Mouse (Mus musculus) lung, embryonic 16.5 days (tissue): ENCODE results near the gene AU040320. TPM values are rescaled to one million over a fixed set of nuclear protein-coding genes. Genes with fewer than 3 reads are reported as not detected.

Source experiments
- ATAC-seq: fragments of 200-750 bp; cut with Nextera tagmentation; 2 replicates; pipeline ENCODE4 v1.8.0; 2017; ENCODE audit warnings: low read depth, mild to moderate bottlenecking, moderate library complexity
- H3K27ac ChIP-seq: fragments of 300-500 bp; sonication (generic); 2 replicates; pipeline ENCODE4 v1.5.1; 2014; ENCODE audit warnings: mild to moderate bottlenecking, control low read depth, low read length
- H3K27me3 ChIP-seq: fragments of 300-500 bp; sonication (generic); 2 replicates; pipeline ENCODE4 v1.6.1; 2014; ENCODE audit warnings: low read depth, low read length, mixed read lengths; ENCODE audit not compliant: control insufficient read depth, insufficient read depth
- H3K36me3 ChIP-seq: fragments of 300-500 bp; sonication (generic); 2 replicates; pipeline ENCODE4 v1.6.1; 2014; ENCODE audit warnings: low read length; ENCODE audit not compliant: control insufficient read depth, insufficient read depth
- H3K4me1 ChIP-seq: fragments of 300-500 bp; sonication (generic); replicated peaks from 2 replicates; pipeline ENCODE4 v1.6.1; 2014; ENCODE audit warnings: low read length, mixed read lengths; ENCODE audit not compliant: control insufficient read depth, insufficient read depth
- H3K4me2 ChIP-seq: fragments of 300-500 bp; sonication (generic); 2 replicates; pipeline ENCODE4 v1.6.1; 2014; ENCODE audit warnings: low read depth, low read length, control low read depth
- H3K4me3 ChIP-seq: fragments of 300-500 bp; sonication (generic); 2 replicates; pipeline ENCODE4 v1.5.1; 2014; ENCODE audit warnings: mild to moderate bottlenecking, low read length, control low read depth
- H3K9ac ChIP-seq: fragments of 300-500 bp; sonication (generic); 2 replicates; pipeline ENCODE4 v1.6.1; 2014; ENCODE audit warnings: low read length, control low read depth
- H3K9me3 ChIP-seq: fragments of 300-500 bp; sonication (generic); 2 replicates; pipeline ENCODE4 v1.6.1; 2016; ENCODE audit warnings: low read length; ENCODE audit not compliant: control insufficient read depth
- WGBS: fragments of 180-500 bp; shearing (Covaris S2); extraction: QIAGEN DNeasy Blood & Tissue Kit; methylation state at CpG from one replicate; pipeline ENCODE4 v1.1.7; 2014; 5-methylcytosine and 5-hydroxymethylcytosine counted together
- polyA plus RNA-seq: library from polyadenylated mRNA; unstranded; fragments of >200 nt; fragmentation: Nextera tagmentation; extraction: Ambion mirVana; gene quantifications from 2 replicates; pipeline ENCODE4 v1.2.1, GENCODE M21; 2015

Gene AU040320
- polyA plus RNA-seq, 1 experiment from 2014 or later: 24.2 TPM

DNA sequence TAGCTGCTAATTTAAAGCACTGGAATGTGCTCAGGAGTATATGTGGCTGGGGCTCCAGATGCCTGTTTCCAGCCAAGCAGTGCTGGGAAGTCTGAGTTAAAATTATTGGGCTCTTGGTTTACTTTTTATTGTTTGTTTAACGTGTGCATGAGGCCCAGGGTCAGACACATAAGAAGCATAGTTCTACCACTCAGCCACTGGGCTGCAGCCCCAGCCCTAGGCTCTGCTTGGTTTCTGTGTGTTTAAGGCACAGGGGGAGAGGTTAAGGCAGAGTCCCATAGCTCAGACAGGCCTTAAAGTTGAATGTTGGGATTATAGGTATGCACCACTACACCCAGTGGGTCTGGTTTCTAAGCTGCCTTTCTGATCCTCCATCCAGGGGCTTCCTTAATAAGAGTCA lies 21.8 kb downstream of the AU040320 start:
- no peaks in the 10 kb centered on the region for H3K27me3 ChIP-seq
- H3K9me3 ChIP-seq: no peaks in the 10 kb centered on the region
- ATAC-seq: no peak; the same call in 1 of the 2 replicates
- H3K4me2 ChIP-seq: no peak overlapping the region
- H3K4me3 ChIP-seq: no peak overlapping the region
- H3K4me1 ChIP-seq: 0 out of 2 replicates have a peak, but pooled peaks cover 2% of the 10 kb centered on the region
- H3K27ac ChIP-seq: no peak overlapping the region
- WGBS: 25% methylated on average over 1 of the region's 1 CpGs
- no peak overlapping the region for H3K9ac ChIP-seq
- no peaks in the 10 kb centered on the region for H3K36me3 ChIP-seq

DNA sequence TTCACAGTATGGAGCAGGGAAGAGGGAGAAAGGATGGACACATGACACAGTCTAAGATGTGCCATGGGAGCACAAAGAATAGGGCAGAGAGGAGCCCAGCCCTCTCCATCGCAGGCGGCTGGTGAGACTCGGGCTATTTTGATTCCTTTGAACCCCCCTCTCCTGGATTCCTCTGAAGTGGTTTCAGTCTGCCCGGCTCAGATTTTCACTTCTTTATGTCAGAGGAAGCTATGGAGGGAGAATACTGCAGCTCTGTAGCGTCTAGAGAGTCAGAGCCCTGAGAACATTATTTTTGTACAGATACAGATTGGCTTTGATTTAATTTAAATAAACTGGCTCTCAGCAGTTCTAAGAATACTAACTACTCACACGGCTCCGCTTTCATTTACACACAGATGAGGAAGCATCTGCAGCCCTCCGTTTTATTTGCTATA lies 25.8 kb downstream of the AU040320 start:
- H3K9ac ChIP-seq: no peak overlapping the region

DNA sequence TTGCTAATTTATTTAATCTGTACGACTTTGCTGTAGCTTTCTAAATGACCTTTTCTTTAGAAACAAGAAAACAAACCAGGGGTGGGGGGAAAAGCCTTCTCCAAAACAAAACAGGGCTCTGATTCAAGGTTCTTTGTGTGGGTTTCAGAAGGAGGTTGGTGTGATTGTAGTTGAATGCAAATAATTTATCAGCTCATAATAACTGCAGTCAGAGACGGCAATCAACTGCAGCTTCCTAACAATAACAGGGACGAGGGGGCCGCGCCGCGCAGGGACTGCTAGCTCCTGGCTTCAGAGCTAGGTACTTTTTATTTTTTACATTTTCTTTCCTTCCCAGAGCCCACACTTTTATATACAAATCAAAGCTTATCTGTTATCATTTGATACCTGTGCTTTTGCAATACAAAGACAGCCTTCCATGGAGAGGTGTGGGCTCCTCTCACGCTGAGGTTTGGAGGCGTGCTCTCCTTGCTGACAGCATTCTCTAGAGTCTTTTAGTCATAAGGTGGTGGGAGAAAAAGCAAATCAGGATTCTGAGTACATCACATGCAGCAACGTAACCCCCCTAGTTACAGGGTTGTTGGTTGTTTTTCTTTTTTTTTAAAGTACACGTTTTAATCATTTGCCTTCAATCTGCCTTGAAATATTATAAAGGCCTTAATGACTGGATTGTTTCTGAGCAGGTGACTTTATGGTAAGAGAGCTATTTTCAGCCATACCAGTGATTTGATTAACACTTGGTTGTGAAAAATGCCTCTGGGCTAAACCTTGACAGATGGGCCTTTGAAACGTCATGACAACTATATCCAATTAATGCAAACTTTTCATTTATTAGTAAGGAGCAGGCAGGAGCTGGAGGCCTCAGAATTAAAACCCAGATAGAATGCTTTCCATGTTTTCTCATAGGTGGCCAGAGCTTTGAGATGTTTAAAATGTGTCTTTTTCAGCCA lies 26.8 kb downstream of the AU040320 start:
- ATAC-seq: no peak
- Histone ChIP-seq H3K4me3 (no peak overlapping the region), H3K9ac (no peak overlapping the region), H3K4me1 (0 out of 2 replicates have a peak, but pooled peaks cover 2% of the 10 kb centered on the region), H3K27ac (no peak overlapping the region), H3K4me2 (no peak overlapping the region), H3K9me3 (no peaks in the 10 kb centered on the region), H3K27me3 (no peaks in the 10 kb centered on the region), H3K36me3 (0 out of 2 replicates have a peak, but pooled peaks cover 3% of the 10 kb centered on the region)
- 71% methylated on average over 12 of the region's 12 CpGs for WGBS

More for the DNA sequence above, 25.8 kb downstream of the AU040320 start:
- H3K27ac ChIP-seq: no peak overlapping the region
- ATAC-seq: no peak
- H3K9me3 ChIP-seq: no peaks in the 10 kb centered on the region
- 0 out of 2 replicates have a peak, but pooled peaks cover 3% of the 10 kb centered on the region for H3K36me3 ChIP-seq
- no peaks in the 10 kb centered on the region for H3K27me3 ChIP-seq
- 39% methylated on average over 8 of the region's 8 CpGs for WGBS
- no peak overlapping the region for H3K4me2 ChIP-seq
- H3K4me3 ChIP-seq: no peak overlapping the region
- H3K4me1 ChIP-seq: 0 out of 2 replicates have a peak, but pooled peaks cover 2% of the 10 kb centered on the region

GRCm38 (mm10) chr4:126781871-126782270 lies 28.5 kb downstream of the AU040320 start:
- no peaks in the 10 kb centered on the region for H3K4me1 ChIP-seq
- no peak overlapping the region for H3K9ac ChIP-seq
- no peak overlapping the region for H3K4me3 ChIP-seq
- no peaks in the 10 kb centered on the region for H3K9me3 ChIP-seq
- WGBS: 89% methylated on average over 3 of the region's 3 CpGs
- H3K27ac ChIP-seq: no peak overlapping the region
- ATAC-seq: no peak
- H3K27me3 ChIP-seq: no peaks in the 10 kb centered on the region
- H3K4me2 ChIP-seq: no peak overlapping the region
- 0 out of 2 replicates have a peak, but pooled peaks cover 3% of the 10 kb centered on the region for H3K36me3 ChIP-seq

DNA sequence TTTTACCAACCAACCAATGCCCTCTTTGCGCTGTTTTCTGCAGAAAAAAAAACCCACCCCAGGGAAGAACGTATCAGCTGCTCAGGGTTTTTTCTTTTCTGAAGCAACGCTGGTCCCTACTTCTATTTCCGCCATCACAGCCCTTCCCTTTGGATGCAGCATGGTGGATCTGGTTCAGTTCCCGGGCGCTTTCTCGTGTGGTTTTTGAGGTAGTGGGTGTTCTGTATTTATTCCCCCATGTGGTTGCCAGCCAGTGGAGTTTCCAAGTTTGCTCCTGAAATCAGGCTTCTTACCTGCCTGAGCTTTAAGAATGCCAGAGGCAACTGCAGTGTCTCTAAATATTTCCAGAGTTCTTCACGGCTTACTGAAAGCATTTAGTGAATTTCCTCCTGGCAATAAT lies 29.2 kb downstream of the AU040320 start:
- no peak overlapping the region for H3K9ac ChIP-seq
- H3K36me3 ChIP-seq: 0 out of 2 replicates have a peak, but pooled peaks cover 3% of the 10 kb centered on the region
- H3K9me3 ChIP-seq: no peaks in the 10 kb centered on the region
- no peaks in the 10 kb centered on the region for H3K27me3 ChIP-seq
- no peak for ATAC-seq
- no peak overlapping the region for H3K4me2 ChIP-seq
- no peak overlapping the region for H3K4me3 ChIP-seq
- 89% methylated on average over 8 of the region's 8 CpGs for WGBS
- no peak overlapping the region for H3K27ac ChIP-seq
- H3K4me1 ChIP-seq: no peaks in the 10 kb centered on the region

DNA sequence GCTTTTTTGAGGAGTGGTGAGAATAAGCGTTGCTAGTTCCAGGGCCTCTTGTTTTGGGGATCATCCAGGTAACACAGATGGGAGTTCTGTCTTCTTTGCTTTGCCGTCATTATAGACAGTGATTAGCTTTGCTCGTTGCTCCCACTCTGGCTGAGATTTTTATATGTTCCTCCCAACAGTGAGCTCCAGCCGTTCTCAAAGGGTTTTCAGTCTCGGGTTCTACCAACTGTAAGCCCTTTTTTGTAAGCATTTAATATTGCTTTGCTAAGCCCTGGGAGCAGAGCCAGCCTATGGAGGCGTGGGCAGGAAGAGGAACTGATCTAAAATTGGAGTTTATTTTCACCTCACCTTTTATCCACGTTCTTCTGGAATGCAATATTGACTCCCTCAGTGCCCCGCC lies 29.7 kb downstream of the AU040320 start:
- 63% methylated on average over 8 of the region's 8 CpGs for WGBS
- no peak for ATAC-seq
- Histone ChIP-seq H3K4me2 (no peak overlapping the region), H3K27ac (no peak overlapping the region), H3K9me3 (no peaks in the 10 kb centered on the region), H3K4me1 (no peaks in the 10 kb centered on the region), H3K9ac (no peak overlapping the region), H3K27me3 (no peaks in the 10 kb centered on the region), H3K4me3 (no peak overlapping the region), H3K36me3 (0 out of 2 replicates have a peak, but pooled peaks cover 3% of the 10 kb centered on the region)

GRCm38 (mm10) chr4:126792341-126793102 lies 39.2 kb downstream of the AU040320 start:
- Histone ChIP-seq H3K27ac (no peak overlapping the region), H3K27me3 (no peaks in the 10 kb centered on the region), H3K4me3 (no peak overlapping the region), H3K36me3 (peaks cover 3% of the 10 kb centered on the region; the same call in 1 of the 2 replicates), H3K9me3 (no peaks in the 10 kb centered on the region), H3K4me2 (no peak overlapping the region), H3K4me1 (no peaks in the 10 kb centered on the region), H3K9ac (no peak overlapping the region)
- WGBS: 90% methylated on average over 7 of the region's 7 CpGs
- ATAC-seq: no peak

GRCm38 (mm10) chr4:126802174-126802573 lies 48.8 kb downstream of the AU040320 start:
- Histone ChIP-seq H3K4me2 (no peak overlapping the region), H3K27me3 (no peaks in the 10 kb centered on the region), H3K4me1 (0 out of 2 replicates have a peak, but pooled peaks cover 3% of the 10 kb centered on the region), H3K9me3 (no peaks in the 10 kb centered on the region), H3K27ac (no peak overlapping the region), H3K36me3 (no peaks in the 10 kb centered on the region), H3K4me3 (no peak overlapping the region), H3K9ac (no peak overlapping the region)
- ATAC-seq: no peak
- 91% methylated on average over 8 of the region's 8 CpGs for WGBS
